Comparison of ENCODE assay signal across 10 mouse cellular contexts in genomic region chr11:90616431-90616830, GRCm38 (mm10). TPM values are rescaled to one million over a fixed set of nuclear protein-coding genes. Genes with fewer than 3 reads are reported as not detected.
DNase-seq lines count a peak whose midpoint lies in the region; ATAC-seq and TF ChIP-seq lines count a peak whose summit lies in the region.
"Had no signal": no experiment of that assay in that cellular context is flagged by ENCODE, and none has a peak within 500 bp of the region (broad histone marks: within the 10 kb centered on the region; RNA-seq: fewer than 3 reads in every experiment).

No protein-coding gene starts in this region.

- no peaks in the 10 kb centered on the region for H3K4me1 ChIP-seq in forebrain, embryonic 14.5 days (ENCODE audit: control insufficient read depth, insufficient read depth, low read length)
- H3K4me1 ChIP-seq in forebrain, embryonic 16.5 days (replicated peaks; ENCODE audit: control insufficient read depth, insufficient read depth, low read length) = no peaks in the 10 kb centered on the region
- H3K4me1 ChIP-seq in lung, embryonic 14.5 days (ENCODE audit: insufficient read depth) = no peaks in the 10 kb centered on the region
- H3K4me1 ChIP-seq: heart, embryonic 15.5 days had no signal

- DNase-seq in forebrain, embryonic 14.5 days (ENCODE audit: low spot score) = peak; percentile 76
- peak; percentile 70 for DNase-seq in lung, embryonic 14.5 days
- DNase-seq in lung, postnatal 4 days = no peak
- DNase-seq in c-Kit-positive CD71-positive TER-119-positive erythroid progenitor cells, embryonic 14.5 days (ENCODE audit: low spot score) = peak; percentile 28
- peak; percentile 62 for DNase-seq in retina, postnatal 1 day
- DNase-seq in frontal cortex, postnatal 14 days (ENCODE audit: low spot score in 2 of 2) = no peak
- DNase-seq in urinary bladder, postnatal 14 days (ENCODE audit: low spot score) = no peak
- DNase-seq: layer of hippocampus, postnatal 36 days had no signal

- no peaks in the 10 kb centered on the region for H3K9me3 ChIP-seq in forebrain, embryonic 14.5 days (replicated peaks; ENCODE audit: control insufficient read depth, low read length)
- H3K9me3 ChIP-seq in forebrain, embryonic 16.5 days (ENCODE audit: control insufficient read depth, low read length) = no peaks in the 10 kb centered on the region
- no peaks in the 10 kb centered on the region for H3K9me3 ChIP-seq in lung, embryonic 14.5 days (ENCODE audit: low read depth, low read length)
- H3K9me3 ChIP-seq: heart, embryonic 15.5 days had no signal

- no peak overlapping the region for H3K4me3 ChIP-seq in forebrain, embryonic 14.5 days (ENCODE audit: low read depth, low read length)
- H3K4me3 ChIP-seq in forebrain, embryonic 16.5 days (replicated peaks; ENCODE audit: low read length) = no peak overlapping the region
- H3K4me3 ChIP-seq in lung, embryonic 14.5 days (ENCODE audit: low read depth, low read length) = no peak overlapping the region
- H3K4me3 ChIP-seq: heart, embryonic 15.5 days had no signal

- TF ChIP-seq CTCF in lung, embryonic 14.5 days (IDR thresholded peaks at IDR 0.05; ENCODE audit: low read depth) = peak; percentile 61

- H3K27ac ChIP-seq in forebrain, embryonic 14.5 days (ENCODE audit: low read depth, low read length) = no peak overlapping the region
- H3K27ac ChIP-seq in forebrain, embryonic 16.5 days (ENCODE audit: low read length) = no peak overlapping the region
- no peak overlapping the region for H3K27ac ChIP-seq in lung, embryonic 14.5 days (ENCODE audit: low read depth)
- H3K27ac ChIP-seq: heart, embryonic 15.5 days had no signal

- peaks cover 12% of the 10 kb centered on the region; the same call in 1 of the 2 replicates for H3K36me3 ChIP-seq in forebrain, embryonic 14.5 days (ENCODE audit: control insufficient read depth, insufficient read depth, low read length)
- H3K36me3 ChIP-seq in forebrain, embryonic 16.5 days (ENCODE audit: control insufficient read depth, insufficient read depth) = no peaks in the 10 kb centered on the region
- H3K36me3 ChIP-seq in lung, embryonic 14.5 days (ENCODE audit: insufficient read depth) = peaks cover 12% of the 10 kb centered on the region; the same call in 1 of the 2 replicates

- no peaks in the 10 kb centered on the region for H3K27me3 ChIP-seq in forebrain, embryonic 14.5 days (replicated peaks; ENCODE audit: control insufficient read depth, insufficient read depth, low read length)
- no peaks in the 10 kb centered on the region for H3K27me3 ChIP-seq in forebrain, embryonic 16.5 days (replicated peaks; ENCODE audit: control insufficient read depth, insufficient read depth, low read length)
- H3K27me3 ChIP-seq in lung, embryonic 14.5 days (ENCODE audit: insufficient read depth, low read length) = no peaks in the 10 kb centered on the region
- H3K27me3 ChIP-seq: heart, embryonic 15.5 days had no signal

- ATAC-seq in forebrain, embryonic 14.5 days = no peak
- no peak for ATAC-seq in forebrain, embryonic 16.5 days
- ATAC-seq in lung, embryonic 14.5 days (ENCODE audit: insufficient read depth) = no peak

- H3K9ac ChIP-seq in forebrain, embryonic 14.5 days (ENCODE audit: low read length) = no peak overlapping the region
- no peak overlapping the region for H3K9ac ChIP-seq in forebrain, embryonic 16.5 days (replicated peaks; ENCODE audit: low read depth, low read length)
- no peak overlapping the region for H3K9ac ChIP-seq in lung, embryonic 14.5 days
- H3K9ac ChIP-seq: heart, embryonic 15.5 days had no signal

- no peak overlapping the region for H3K4me2 ChIP-seq in forebrain, embryonic 14.5 days (ENCODE audit: low read length)
- H3K4me2 ChIP-seq in forebrain, embryonic 16.5 days (ENCODE audit: low read length) = no peak overlapping the region
- no peak overlapping the region for H3K4me2 ChIP-seq in lung, embryonic 14.5 days
- H3K4me2 ChIP-seq: heart, embryonic 15.5 days had no signal

RNA-seq across cellular contexts. Expression of gene Stxbp4, which starts 21.5 kb away (rescaled TPM):
- 14.7 and 16.8 TPM in 2 replicates for polyA plus RNA-seq in forebrain, embryonic 14.5 days (2014; fragmentation: Nextera tagmentation; extraction: Ambion mirVana)
- polyA plus RNA-seq in forebrain, embryonic 16.5 days (2015; fragmentation: Nextera tagmentation; extraction: Ambion mirVana) = 17.7 and 19.4 TPM in 2 replicates
- polyA plus RNA-seq in lung, embryonic 14.5 days (2014; fragmentation: Nextera tagmentation; extraction: Ambion mirVana) = 26.5 and 27.4 TPM in 2 replicates

RNA-seq across cellular contexts. Expression of gene Cox11, which starts 21.5 kb away (rescaled TPM):
- polyA plus RNA-seq in forebrain, embryonic 14.5 days (2014; fragmentation: Nextera tagmentation; extraction: Ambion mirVana) = 21.4 and 22.1 TPM in 2 replicates
- 34.3 and 37.3 TPM in 2 replicates for polyA plus RNA-seq in forebrain, embryonic 16.5 days (2015; fragmentation: Nextera tagmentation; extraction: Ambion mirVana)
- 25.7 and 25.9 TPM in 2 replicates for polyA plus RNA-seq in lung, embryonic 14.5 days (2014; fragmentation: Nextera tagmentation; extraction: Ambion mirVana)

Comparison
In these comparisons a context has a peak if more than half of its experiments do, and no peak if none do; other contexts are left out.
1. DNase-seq: peak in forebrain, embryonic 14.5 days (single experiment), lung, embryonic 14.5 days (single experiment), c-Kit-positive CD71-positive TER-119-positive erythroid progenitor cells, embryonic 14.5 days (single experiment) and retina, postnatal 1 day (single experiment); none in lung, postnatal 4 days (0 of 2), frontal cortex, postnatal 14 days (0 of 2) and urinary bladder, postnatal 14 days (single experiment).